Mouse (Mus musculus) forebrain, embryonic 15.5 days (tissue): Measurements from ENCODE around the gene Atrx. TPM values are rescaled to one million over a fixed set of nuclear protein-coding genes. Genes with fewer than 3 reads are reported as not detected.

ENCODE experiments used
- ATAC-seq: fragments of 200-750 bp; cut with Nextera tagmentation; replicated peaks from 2 replicates; pipeline ENCODE4 v1.8.0; 2017; ENCODE audit warnings: mild to moderate bottlenecking, moderate TSS enrichment, moderate library complexity
- H3K27ac ChIP-seq: fragments of 300-500 bp; sonication (generic); replicated peaks from 2 replicates; pipeline ENCODE4 v1.5.1; 2015; ENCODE audit warnings: mild to moderate bottlenecking, inconsistent platforms
- H3K27me3 ChIP-seq: fragments of 300-500 bp; sonication (generic); 2 replicates; pipeline ENCODE4 v1.6.1; 2015; ENCODE audit warnings: inconsistent platforms
- H3K36me3 ChIP-seq: fragments of 300-500 bp; sonication (generic); 2 replicates; pipeline ENCODE4 v1.6.1; 2015; ENCODE audit warnings: mild to moderate bottlenecking, inconsistent platforms
- H3K4me1 ChIP-seq: fragments of 300-500 bp; sonication (generic); 2 replicates; pipeline ENCODE4 v1.6.1; 2015; ENCODE audit warnings: inconsistent platforms
- H3K4me2 ChIP-seq: fragments of 300-500 bp; sonication (generic); replicated peaks from 2 replicates; pipeline ENCODE4 v1.6.1; 2015; ENCODE audit warnings: mild to moderate bottlenecking, inconsistent platforms
- H3K4me3 ChIP-seq: fragments of 300-500 bp; sonication (generic); 2 replicates; pipeline ENCODE4 v1.5.1; 2015; ENCODE audit warnings: mild to moderate bottlenecking, inconsistent platforms
- H3K9ac ChIP-seq: fragments of 300-500 bp; sonication (generic); replicated peaks from 2 replicates; pipeline ENCODE4 v1.6.1; 2015; ENCODE audit warnings: mild to moderate bottlenecking, inconsistent platforms
- H3K9me3 ChIP-seq: fragments of 300-500 bp; sonication (generic); 2 replicates; pipeline ENCODE4 v1.6.1; 2016; ENCODE audit warnings: inconsistent platforms
- WGBS: fragments of 180-500 bp; shearing (Covaris S2); methylation state at CpG from one replicate; pipeline ENCODE4 v1.1.7; 2015; ENCODE audit warnings: mixed read lengths; 5-methylcytosine and 5-hydroxymethylcytosine counted together
- polyA plus RNA-seq: library from polyadenylated mRNA; unstranded; fragments of >200 nt; fragmentation: Nextera tagmentation; extraction: Ambion mirVana; gene quantifications from 2 replicates; pipeline ENCODE4 v1.2.1, GENCODE M21; 2015

Atrx gene
- polyA plus RNA-seq, 1 experiment from 2014 or later: 303 TPM

GRCm38 (mm10) chrX:105765005-105765706, 164.0 kb downstream of the Atrx start:
- Histone ChIP-seq H3K4me1 (peaks cover 8% of the 10 kb centered on the region; the same call in 1 of the 2 replicates), H3K27ac (no peak overlapping the region), H3K9ac (no peak overlapping the region), H3K9me3 (no peaks in the 10 kb centered on the region), H3K27me3 (peaks cover 16% of the 10 kb centered on the region), H3K36me3 (no peaks in the 10 kb centered on the region), H3K4me2 (peak overlapping the region; percentile 66), H3K4me3 (peak overlapping the region; percentile 45)
- WGBS: 15% methylated on average over 30 of the region's 36 CpGs
- peak; percentile 21 for ATAC-seq

DNA sequence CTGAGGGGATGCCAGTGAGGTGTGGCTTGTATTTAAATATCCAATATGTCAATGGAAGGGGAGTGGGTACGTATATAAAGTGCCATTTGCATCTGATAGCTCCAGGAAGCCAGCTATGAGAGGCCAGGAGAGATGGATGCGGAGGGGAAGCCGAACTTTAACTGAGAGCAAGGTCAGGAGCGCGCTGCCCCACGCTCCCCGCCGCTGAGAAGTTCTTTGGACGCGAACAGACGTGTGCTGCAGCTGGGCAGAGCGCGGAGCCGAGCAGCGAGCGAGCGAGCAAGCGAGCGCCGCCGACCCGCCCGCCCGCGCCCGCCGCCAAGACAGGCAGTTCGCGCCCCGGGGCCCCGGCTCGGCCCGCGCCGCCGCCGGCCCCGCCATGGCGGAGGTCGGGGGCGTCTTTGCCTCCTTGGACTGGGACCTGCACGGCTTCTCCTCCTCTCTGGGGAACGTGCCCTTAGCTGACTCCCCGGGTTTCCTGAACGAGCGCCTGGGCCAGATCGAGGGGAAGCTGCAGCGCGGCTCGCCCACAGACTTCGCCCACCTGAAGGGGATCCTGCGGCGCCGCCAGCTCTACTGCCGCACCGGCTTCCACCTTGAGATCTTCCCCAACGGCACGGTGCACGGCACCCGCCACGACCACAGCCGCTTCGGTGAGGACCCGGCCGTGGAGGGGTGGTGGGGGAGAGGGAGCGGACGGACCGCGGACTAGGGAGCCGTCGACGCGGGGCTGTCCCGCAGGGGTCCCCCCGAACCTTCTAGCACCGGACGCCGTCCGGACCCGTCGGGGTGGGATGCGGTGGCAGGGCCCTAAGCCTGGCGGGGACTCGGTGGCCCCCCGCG, 164.8 kb downstream of the Atrx start, which contains the start of gene Fgf16:
Gene Fgf16, plus strand, starts transcription at position 118 of the 843 bp plus-strand sequence.
- no peak within 1 kb of the TSS for H3K27ac ChIP-seq
- peak within 1 kb of the TSS; percentile 45 for H3K4me3 ChIP-seq
- H3K4me2 ChIP-seq: peak within 1 kb of the TSS; percentile 66
- peaks cover 16% of the 10 kb centered on the region for H3K27me3 ChIP-seq
- H3K4me1 ChIP-seq: peaks cover 8% of the 10 kb centered on the region; the same call in 1 of the 2 replicates
- H3K9ac ChIP-seq: peak within 1 kb of the TSS; percentile 30
- WGBS: 11% methylated on average over 58 of the region's 86 CpGs
- peak; percentile 39 for ATAC-seq
- H3K9me3 ChIP-seq: no peaks in the 10 kb centered on the region
- no peaks in the 10 kb centered on the region for H3K36me3 ChIP-seq

DNA sequence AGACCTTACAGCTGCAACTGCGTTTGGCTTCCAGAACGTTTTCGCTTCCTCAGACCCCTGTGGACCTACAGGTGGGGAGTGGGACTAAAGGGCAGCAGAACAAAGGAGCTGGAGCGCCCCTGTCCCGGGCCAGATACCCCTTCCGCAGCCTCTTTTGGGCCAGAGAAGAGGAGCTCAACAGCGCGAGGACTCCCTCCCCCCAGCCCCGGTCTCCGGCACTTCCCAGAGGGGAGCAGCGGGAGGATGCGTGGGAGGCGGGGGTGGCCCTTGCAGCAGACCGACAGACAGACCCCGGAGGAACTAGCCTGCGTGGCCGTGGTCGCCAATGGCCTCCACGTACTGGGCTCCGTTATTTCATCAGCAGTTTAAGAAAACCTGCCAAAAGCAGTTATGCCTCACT, 165.6 kb downstream of the Atrx start:
- Histone ChIP-seq H3K36me3 (no peaks in the 10 kb centered on the region), H3K9me3 (no peaks in the 10 kb centered on the region), H3K27me3 (peaks cover 16% of the 10 kb centered on the region), H3K9ac (0 out of 2 replicates have a peak overlapping the region, but pooled peaks have one; percentile 30), H3K4me1 (peaks cover 8% of the 10 kb centered on the region; the same call in 1 of the 2 replicates), H3K4me3 (peak overlapping the region; percentile 45), H3K4me2 (peak overlapping the region; percentile 66), H3K27ac (no peak overlapping the region)
- WGBS: 18% methylated on average over 20 of the region's 20 CpGs
- peak; percentile 48 for ATAC-seq

DNA sequence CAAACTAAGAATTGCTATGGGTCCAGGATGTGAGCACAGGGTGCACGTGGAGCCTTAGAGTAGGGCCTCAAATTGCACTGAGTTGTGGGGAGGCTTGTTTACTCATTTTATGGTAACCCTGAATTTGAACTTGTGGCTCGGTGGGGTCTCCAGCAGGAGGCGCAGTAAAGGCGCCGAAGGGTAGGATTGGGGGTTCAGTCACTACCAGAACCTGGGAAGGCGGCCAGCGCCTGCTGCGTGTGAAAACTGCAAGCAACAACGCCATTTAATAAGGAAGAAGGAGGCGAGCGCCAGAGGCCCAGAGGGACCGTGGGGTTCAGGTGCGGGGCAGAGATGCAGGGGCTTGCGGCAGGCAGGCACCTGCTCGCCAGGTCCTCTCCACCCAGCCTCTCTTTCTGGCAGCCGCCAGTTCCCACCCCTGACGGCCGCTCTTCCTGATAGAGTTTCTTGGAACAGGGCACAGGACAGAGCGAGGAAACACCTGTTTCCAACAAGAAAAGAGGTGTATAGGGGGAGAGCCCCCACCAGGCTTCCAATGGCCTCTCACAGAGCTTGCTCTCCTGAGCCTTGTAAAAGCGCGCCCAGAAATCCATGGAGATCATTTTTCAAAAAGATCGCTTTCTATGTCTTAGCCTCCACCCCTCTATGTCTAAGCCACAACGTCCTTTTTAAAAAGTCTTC, 166.2 kb downstream of the Atrx start:
- WGBS: 16% methylated on average over 23 of the region's 23 CpGs
- Histone ChIP-seq H3K4me1 (peaks cover 8% of the 10 kb centered on the region; the same call in 1 of the 2 replicates), H3K9me3 (no peaks in the 10 kb centered on the region), H3K27me3 (peaks cover 16% of the 10 kb centered on the region), H3K4me3 (peak overlapping the region; percentile 45), H3K36me3 (no peaks in the 10 kb centered on the region), H3K9ac (0 out of 2 replicates have a peak overlapping the region, but pooled peaks have one; percentile 4), H3K4me2 (peak overlapping the region; percentile 66), H3K27ac (no peak overlapping the region)
- peak; percentile 30; the same call in 1 of the 2 replicates for ATAC-seq

Other genes starting within 250 kb of the Atrx start
- not detected in 2 replicates for gene Fgf16, start 165.1 kb downstream of the Atrx start, polyA plus RNA-seq
- gene Magt1, start 82.5 kb upstream of the Atrx start, polyA plus RNA-seq: 22.2 and 23.9 TPM in 2 replicates
- 339 and 347 TPM in 2 replicates for gene Cox7b, start 86.3 kb upstream of the Atrx start, polyA plus RNA-seq
- gene Atp7a, start 97.9 kb upstream of the Atrx start, polyA plus RNA-seq: 16.5 and 17.6 TPM in 2 replicates
- 0.23 and 0.33 TPM in 2 replicates for gene Tlr13, start 213.8 kb upstream of the Atrx start, polyA plus RNA-seq